Mouse (Mus musculus): ENCODE results near the gene Prr12. TPM values are rescaled to one million over a fixed set of nuclear protein-coding genes. Genes with fewer than 3 reads are reported as not detected.
"Not testable (repeated sequence)": the region's sequence is repeated elsewhere in the genome, so short reads cannot be mapped to it uniquely, and the experiment has no call there.

Prr12 gene
- total RNA-seq (2014; rRNA removed) (12.6 and 14.0 TPM in 2 replicates), polyA plus RNA-seq (2015; fragmentation: Nextera tagmentation; extraction: Ambion mirVana) (4.9 and 8.2 TPM in 2 replicates)

GRCm38 (mm10) chr7:45052862-45053116 lies at the start of gene Prr12:
Gene Prr12 (minus strand): TSS chr7:45052881.
- Histone ChIP-seq H3K9me3 (ENCODE audit: low read length) (no peaks in the 10 kb centered on the region), H3K9ac (peak within 1 kb of the TSS; percentile 96), H3K4me3 (ENCODE audit: low read depth, low read length) (peak within 1 kb of the TSS; percentile 77), H3K27me3 (ENCODE audit: insufficient read depth, low read length) (no peaks in the 10 kb centered on the region), H3K27ac (ENCODE audit: low read depth, low read length) (peak within 1 kb of the TSS; percentile 96), H3K4me2 (ENCODE audit: low read depth) (peak within 1 kb of the TSS; percentile 89), H3K36me3 (ENCODE audit: insufficient read depth) (peaks cover 25% of the 10 kb centered on the region), H3K4me1 (ENCODE audit: insufficient read depth) (no peaks in the 10 kb centered on the region; the same call in 1 of the 2 replicates)
- DNase-seq (peak; percentile 80), ATAC-seq (peak; percentile 2; the same call in 1 of the 2 replicates)
- no peak for TF ChIP-seq CTCF (IDR thresholded peaks at IDR 0.05; ENCODE audit: low read depth)
- 0% methylated on average over 7 of the region's 18 CpGs for WGBS

GRCm38 (mm10) chr7:45102441-45102840 lies 49.8 kb upstream of the Prr12 start:
- TF ChIP-seq CTCF (IDR thresholded peaks at IDR 0.05; ENCODE audit: low read depth): no peak
- Histone ChIP-seq H3K27ac (ENCODE audit: low read depth, low read length) (no peak overlapping the region), H3K36me3 (ENCODE audit: insufficient read depth) (no peaks in the 10 kb centered on the region), H3K4me2 (ENCODE audit: low read depth) (no peak overlapping the region), H3K27me3 (ENCODE audit: insufficient read depth, low read length) (no peaks in the 10 kb centered on the region), H3K4me3 (ENCODE audit: low read depth, low read length) (no peak overlapping the region), H3K4me1 (ENCODE audit: insufficient read depth) (no peaks in the 10 kb centered on the region), H3K9me3 (ENCODE audit: low read length) (no peaks in the 10 kb centered on the region), H3K9ac (no peak overlapping the region)
- no peak for ATAC-seq
- WGBS: 83% methylated on average over 11 of the region's 11 CpGs
- DNase-seq: no peak

- ATAC-seq: no peak
- Histone ChIP-seq H3K4me3 (ENCODE audit: low read depth, low read length) (no peak overlapping the region), H3K27me3 (ENCODE audit: insufficient read depth, low read length) (no peaks in the 10 kb centered on the region), H3K27ac (ENCODE audit: low read depth, low read length) (no peak overlapping the region), H3K4me1 (ENCODE audit: insufficient read depth) (no peaks in the 10 kb centered on the region), H3K36me3 (ENCODE audit: insufficient read depth) (no peaks in the 10 kb centered on the region), H3K9me3 (ENCODE audit: low read length) (no peaks in the 10 kb centered on the region), H3K4me2 (ENCODE audit: low read depth) (no peak overlapping the region), H3K9ac (no peak overlapping the region)
- no peak for TF ChIP-seq CTCF (IDR thresholded peaks at IDR 0.05; ENCODE audit: low read depth)
- no peak for DNase-seq
- 92% methylated on average over 6 of the region's 6 CpGs for WGBS
These were observed 47.4 kb upstream of the Prr12 start for GRCm38 (mm10) chr7:45100046-45100445.

- Histone ChIP-seq H3K4me2 (ENCODE audit: low read depth) (no peak overlapping the region), H3K9me3 (ENCODE audit: low read length) (no peaks in the 10 kb centered on the region), H3K4me1 (ENCODE audit: insufficient read depth) (no peaks in the 10 kb centered on the region), H3K4me3 (ENCODE audit: low read depth, low read length) (no peak overlapping the region), H3K9ac (no peak overlapping the region), H3K27me3 (ENCODE audit: insufficient read depth, low read length) (no peaks in the 10 kb centered on the region), H3K36me3 (ENCODE audit: insufficient read depth) (no peaks in the 10 kb centered on the region), H3K27ac (ENCODE audit: low read depth, low read length) (no peak overlapping the region)
- 91% methylated on average over 8 of the region's 8 CpGs for WGBS
- no peak for ATAC-seq
- DNase-seq: no peak
- peak; percentile 23 for TF ChIP-seq CTCF (IDR thresholded peaks at IDR 0.05; ENCODE audit: low read depth)
These were observed 46.0 kb upstream of the Prr12 start for GRCm38 (mm10) chr7:45098541-45099240.

GRCm38 (mm10) chr7:45097479-45097878 lies 44.8 kb upstream of the Prr12 start:
- Histone ChIP-seq H3K9ac (no peak overlapping the region), H3K36me3 (ENCODE audit: insufficient read depth) (no peaks in the 10 kb centered on the region), H3K4me3 (ENCODE audit: low read depth, low read length) (no peak overlapping the region), H3K27ac (ENCODE audit: low read depth, low read length) (no peak overlapping the region), H3K4me1 (ENCODE audit: insufficient read depth) (no peaks in the 10 kb centered on the region), H3K4me2 (ENCODE audit: low read depth) (no peak overlapping the region), H3K27me3 (ENCODE audit: insufficient read depth, low read length) (no peaks in the 10 kb centered on the region), H3K9me3 (ENCODE audit: low read length) (no peaks in the 10 kb centered on the region)
- ATAC-seq: no peak
- DNase-seq: no peak
- 52% methylated on average over 6 of the region's 6 CpGs for WGBS
- TF ChIP-seq CTCF (IDR thresholded peaks at IDR 0.05; ENCODE audit: low read depth): no peak

- not testable (repeated sequence) for H3K36me3 ChIP-seq (ENCODE audit: insufficient read depth); H3K4me2 ChIP-seq (ENCODE audit: low read depth); H3K4me3 ChIP-seq (ENCODE audit: low read depth, low read length); H3K9me3 ChIP-seq (ENCODE audit: low read length); H3K9ac ChIP-seq; H3K27ac ChIP-seq (ENCODE audit: low read depth, low read length); DNase-seq; H3K27me3 ChIP-seq (ENCODE audit: insufficient read depth, low read length); H3K4me1 ChIP-seq (ENCODE audit: insufficient read depth); ATAC-seq
- WGBS: 91% methylated on average over 14 of the region's 14 CpGs
These were observed 43.3 kb upstream of the Prr12 start for GRCm38 (mm10) chr7:45095965-45096364.

- Histone ChIP-seq H3K27ac (ENCODE audit: low read depth, low read length) (no peak overlapping the region), H3K9me3 (ENCODE audit: low read length) (no peaks in the 10 kb centered on the region), H3K4me2 (ENCODE audit: low read depth) (no peak overlapping the region), H3K9ac (no peak overlapping the region), H3K36me3 (ENCODE audit: insufficient read depth) (no peaks in the 10 kb centered on the region), H3K27me3 (ENCODE audit: insufficient read depth, low read length) (no peaks in the 10 kb centered on the region), H3K4me3 (ENCODE audit: low read depth, low read length) (no peak overlapping the region), H3K4me1 (ENCODE audit: insufficient read depth) (no peaks in the 10 kb centered on the region)
- DNase-seq (no peak), ATAC-seq (no peak)
- 85% methylated on average over 6 of the region's 6 CpGs for WGBS
- TF ChIP-seq CTCF (IDR thresholded peaks at IDR 0.05; ENCODE audit: low read depth): no peak
These were observed 42.7 kb upstream of the Prr12 start for GRCm38 (mm10) chr7:45095367-45095766.
